Mouse (Mus musculus) naive thymus-derived CD4-positive, alpha-beta T cell, adult 2 months (primary cell): ENCODE measurements around the gene Erc2.

ENCODE experiments used
- DNase-seq: peaks from one replicate; pipeline ENCODE4 v3.0.0-alpha.2; 2011; ENCODE audit warnings: low read depth

Erc2 gene

DNA sequence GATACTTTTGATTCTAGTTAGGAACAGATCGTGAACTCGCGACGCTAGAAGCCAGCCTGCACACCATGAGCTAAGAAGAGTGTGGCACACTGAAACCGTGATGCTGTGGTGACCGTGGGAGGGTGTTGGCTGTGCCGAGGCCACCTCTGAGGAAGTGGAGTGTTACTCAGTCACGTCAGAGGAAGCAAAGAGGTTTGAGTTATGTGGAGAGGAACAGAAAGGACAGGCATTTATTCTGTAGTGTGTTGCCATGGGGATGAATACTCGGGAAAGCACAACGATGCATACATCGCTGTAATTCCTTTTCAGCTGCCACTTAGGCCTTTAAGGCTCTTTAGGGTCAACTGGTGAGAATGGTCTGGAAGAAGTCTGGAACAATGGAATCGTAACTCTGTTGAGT is 445.8 kb downstream of the Erc2 start:
- DNase-seq, result no peak

DNA sequence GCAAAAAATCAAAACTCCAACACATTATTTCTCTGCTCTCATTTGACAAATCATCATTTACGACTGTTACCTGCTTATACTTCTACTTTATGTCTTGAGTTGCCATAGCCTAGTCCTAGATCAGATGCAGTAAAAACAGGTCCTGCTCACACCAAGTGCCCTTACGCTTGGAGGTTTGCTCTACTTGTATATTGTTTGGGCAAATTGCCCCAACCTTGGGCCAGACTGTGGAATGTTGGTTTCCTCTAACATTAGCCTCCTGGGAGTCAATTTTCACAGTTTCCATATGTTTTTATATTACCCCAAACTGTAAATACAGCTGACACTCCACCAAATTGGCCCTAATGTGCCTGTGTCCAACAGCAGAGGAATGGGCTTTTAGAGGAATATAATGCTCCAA is 447.6 kb downstream of the Erc2 start:
- no peak for DNase-seq

DNA sequence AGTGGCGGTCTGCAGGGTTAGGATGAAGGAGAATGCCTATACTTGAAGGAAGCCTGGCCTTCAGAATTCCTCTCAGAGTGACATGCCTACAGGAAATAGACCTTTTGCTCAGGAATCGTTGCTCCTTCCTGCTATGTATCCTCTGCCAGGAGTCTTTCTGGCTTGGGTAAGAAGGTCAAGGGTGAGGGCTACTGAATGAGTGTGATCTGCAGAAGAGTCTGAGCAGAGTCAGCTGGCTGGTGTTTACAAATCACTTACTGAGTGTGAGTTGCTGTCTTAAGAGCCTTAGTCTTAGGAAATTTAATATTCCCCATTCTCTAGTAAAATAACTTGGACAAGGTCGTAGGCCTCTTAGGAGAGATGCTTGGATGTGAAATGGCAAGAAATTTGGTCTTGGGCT is 450.3 kb downstream of the Erc2 start:
- DNase-seq, result no peak

DNA sequence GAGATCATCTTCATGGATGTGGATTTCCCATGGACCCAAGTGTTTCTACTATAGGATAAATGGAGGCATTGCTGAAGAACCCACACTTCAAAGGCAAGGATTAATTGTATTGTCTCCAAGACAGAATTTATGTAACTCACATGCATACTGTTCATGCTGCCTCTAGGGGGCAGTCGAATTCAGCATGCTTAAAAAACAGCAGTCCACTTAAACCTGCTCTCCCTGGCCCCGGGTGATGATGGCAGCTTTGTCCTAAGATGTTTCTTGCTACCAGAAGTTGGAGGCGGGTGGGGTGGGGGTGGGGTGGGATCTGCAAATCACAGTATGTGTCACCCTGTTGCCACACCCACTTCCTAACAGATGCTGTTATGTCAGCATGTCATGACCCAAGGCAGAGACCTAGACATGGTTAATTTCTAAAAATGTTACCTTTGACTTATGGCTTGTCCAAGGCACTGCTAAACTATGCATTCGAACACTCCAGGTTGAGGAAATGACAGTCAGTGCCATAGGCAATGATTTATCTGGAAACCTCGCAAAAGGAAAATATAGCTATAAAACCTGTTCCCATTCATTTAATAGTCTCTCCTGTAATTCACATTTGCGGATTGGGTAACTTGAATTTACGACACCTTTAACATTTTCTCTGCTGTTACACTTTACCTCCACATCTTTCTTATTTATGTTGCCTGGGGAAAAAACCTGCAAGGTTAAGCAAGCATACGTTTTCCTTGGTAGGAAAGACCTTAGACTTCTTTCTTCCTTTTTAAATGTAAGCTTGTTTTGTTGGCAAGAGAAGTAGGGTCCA is 467.6 kb downstream of the Erc2 start:
- no peak for DNase-seq

DNA sequence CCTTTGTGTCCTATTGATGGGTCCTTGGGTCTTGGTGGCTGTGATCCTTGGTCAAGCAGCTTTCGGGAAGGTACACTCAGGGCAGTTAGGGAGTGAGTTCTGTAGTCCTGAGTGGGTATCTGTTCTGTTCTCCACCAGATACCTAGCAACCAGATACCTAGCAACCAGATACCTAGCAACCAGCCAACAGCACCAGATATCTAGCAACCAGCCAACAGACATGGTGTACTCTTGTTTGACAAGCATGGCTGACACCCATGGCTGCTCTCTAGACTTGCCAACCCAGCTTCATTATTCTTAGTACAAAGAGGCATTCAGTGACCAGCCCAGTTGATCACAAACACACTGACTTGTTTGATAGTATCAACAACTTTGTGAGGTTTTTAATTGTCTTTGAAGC is 469.1 kb downstream of the Erc2 start:
- DNase-seq, result no peak

DNA sequence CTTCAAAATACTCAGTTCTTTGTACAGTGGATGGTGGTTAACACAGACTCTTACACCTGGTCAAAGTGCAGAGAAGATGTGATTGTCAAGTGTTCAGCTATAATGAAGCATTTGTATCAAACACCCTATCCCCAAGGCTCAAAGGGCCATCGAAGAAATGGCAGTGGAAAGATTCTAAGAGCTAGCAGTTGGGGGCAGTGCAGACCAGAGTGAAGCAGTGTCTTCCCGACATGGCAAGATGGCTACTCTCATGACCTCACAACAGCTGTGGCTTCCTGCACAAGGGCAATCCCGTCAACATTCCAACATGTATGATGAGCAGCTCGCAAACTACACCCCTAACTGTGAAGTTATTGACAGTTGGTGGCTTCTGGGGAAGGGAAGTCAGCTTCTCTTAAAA is 471.0 kb downstream of the Erc2 start:
- no peak for DNase-seq

DNA sequence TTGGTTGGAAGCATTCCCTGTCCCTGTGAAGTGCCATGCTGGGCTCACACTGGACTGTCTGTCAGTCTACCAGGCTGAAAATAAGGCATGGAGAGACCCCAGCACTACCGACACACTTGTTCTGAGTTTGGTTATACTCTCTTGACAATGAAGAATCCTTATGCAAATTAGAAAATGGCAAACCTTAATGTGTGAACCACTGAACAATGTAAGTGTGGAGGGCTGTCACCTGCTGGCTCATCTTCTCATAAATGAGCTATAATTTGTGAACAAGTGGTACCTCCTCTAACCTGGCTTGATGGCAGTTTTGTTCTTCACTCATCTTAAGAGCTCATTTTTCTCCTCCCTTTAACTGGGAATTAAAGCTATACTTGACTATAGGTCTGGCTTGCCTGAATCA is 471.7 kb downstream of the Erc2 start:
- no peak for DNase-seq

DNA sequence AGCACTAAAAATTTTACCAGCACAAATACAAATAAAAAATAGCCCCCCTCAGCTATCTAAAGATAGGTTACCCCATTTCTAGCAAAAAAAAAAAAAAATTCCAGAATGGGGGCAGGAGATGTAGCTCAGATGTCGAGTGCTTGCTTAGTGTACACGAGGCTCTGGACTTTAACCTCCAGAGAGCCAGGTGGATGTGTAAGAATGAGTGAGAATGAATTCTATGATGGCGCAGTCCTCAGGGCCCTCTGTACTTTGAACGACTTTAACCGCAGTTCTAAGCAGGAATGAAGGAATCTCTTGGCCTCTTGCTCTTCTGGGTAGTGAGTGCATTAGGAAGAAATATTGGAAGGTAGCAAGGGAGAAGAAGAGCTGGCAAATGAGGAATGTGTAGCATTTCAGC is 476.9 kb downstream of the Erc2 start:
- DNase-seq, result no peak

DNA sequence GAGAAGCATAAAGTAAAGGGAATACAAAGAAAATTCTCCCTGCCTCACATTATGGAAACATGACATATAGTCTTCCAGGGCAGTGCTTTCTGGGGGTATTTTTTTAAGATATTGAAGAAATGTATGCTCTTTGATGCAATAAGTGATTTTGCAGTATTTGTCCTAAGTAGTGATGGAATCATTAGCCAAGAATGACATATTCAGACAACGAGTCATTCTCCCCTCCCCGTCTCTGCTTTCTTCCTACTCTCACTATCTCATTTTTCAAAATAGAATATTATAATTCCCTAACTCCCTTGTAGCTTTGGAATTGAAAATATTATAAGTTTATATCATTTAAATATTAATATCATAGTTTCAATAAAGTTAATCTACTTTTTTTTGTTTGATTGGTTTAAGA is 490.9 kb downstream of the Erc2 start:
- no peak for DNase-seq

DNA sequence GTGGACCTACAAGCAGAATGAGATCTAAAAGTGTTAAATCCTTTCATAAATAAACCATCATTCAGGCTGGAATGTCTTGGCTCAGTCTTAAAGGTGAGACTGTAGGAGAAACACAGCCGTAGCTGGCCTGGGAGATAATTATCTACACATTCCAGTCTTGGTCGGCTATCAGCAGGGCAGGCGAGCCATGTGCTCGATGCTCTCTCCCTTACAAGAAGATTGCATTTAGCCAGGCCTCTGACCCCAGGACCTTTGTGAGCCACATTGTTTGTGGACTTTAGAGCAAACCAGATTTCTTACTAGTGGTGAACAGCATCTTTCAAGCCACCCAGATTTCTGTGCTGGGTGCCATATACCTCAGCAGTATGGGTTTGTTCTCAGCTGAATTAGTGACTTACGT is 498.6 kb downstream of the Erc2 start:
- no peak for DNase-seq

DNA sequence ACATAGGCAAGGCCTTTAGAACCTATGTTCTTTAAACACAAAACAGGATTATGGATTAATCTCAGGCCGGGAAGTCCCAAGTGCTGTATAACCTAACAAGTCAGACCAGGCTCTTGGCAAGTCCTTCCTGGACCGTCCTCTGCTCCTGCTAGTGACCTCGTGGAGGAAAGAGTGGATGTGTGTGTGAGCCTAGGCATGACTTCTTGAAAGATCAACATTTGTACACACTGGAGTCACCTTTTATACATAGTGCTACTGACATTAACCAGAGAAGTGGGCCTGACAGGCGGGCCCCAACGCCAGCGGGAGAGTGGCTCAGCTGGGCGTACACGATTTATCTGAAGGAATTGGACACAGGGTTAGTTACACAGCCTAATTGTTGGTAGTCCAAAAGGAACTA is 504.6 kb downstream of the Erc2 start:
- no peak for DNase-seq

DNA sequence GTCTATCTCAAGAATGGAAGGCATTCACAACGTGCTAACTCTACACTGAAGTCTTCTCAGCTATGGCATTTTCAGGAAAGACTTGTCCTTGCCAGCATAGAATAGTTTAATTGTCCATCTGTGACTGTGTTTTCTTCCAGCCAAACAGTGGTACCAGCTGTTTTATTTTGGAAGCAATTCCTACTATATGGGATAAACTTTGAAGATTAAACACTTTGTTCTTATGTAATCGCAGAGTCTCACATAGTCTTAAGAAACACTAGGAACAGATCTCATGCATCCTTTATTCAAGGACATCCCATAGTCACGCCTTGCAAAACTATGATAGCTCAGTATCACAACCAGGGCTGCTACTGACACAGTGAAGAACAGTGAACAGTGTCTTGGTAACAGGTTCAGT is 506.8 kb downstream of the Erc2 start:
- no peak for DNase-seq

DNA sequence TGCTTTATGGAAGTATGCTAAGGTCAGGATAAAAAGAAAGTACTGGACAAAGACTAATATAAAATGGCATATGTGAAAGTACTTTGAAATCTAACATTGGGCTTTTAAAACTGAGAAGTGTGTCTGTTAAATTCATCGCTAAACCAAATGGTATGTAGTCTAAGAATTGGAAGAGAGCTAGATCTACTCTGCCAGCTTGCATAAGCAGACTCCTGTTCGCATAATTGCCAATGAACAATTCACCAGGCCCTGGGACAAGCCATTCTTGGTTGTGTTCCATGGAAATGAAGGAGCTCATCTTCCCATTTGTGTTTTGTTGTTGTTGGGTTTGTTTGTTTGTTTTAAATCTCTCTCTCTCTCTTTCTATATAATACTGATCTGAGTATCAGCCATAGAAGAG is 521.8 kb downstream of the Erc2 start:
- no peak for DNase-seq

DNA sequence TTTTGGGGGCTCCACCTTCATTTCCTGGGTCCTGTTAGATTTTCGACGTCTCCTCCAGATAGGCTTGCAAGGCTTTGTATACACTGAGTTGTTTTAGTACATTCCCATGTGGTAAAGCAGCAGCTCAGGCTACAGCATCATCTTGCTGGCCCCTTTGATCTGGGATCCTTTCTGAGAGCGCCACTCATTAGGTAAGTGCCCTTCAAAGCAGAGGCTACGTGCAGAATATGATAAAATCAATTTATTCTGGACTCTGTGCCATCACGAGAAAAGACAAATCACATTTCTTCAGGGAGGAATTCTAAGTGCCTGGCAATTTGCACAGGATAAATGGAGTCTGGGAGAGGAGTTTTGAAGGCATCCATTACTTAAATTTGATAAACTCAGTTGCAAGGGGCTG is 525.0 kb downstream of the Erc2 start:
- DNase-seq, result no peak

DNA sequence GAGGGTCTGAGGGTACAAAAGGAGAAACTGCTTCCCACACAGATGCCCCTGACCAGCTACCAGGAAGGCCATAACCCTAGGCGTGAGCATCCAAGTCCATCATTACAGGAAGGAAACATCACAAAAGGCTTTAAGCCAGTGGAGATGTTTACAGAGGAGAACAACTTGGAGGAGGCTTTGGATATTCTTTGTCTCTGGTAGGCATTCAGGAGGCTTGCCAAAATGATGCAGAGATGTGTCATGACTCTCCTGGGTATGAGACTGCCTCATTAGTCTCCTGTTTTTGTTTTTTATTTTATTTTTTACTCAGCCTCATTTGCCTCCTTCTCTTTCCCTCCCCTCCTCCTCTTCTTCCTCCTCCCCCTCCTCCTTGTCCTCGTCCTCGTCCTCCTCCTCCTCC is 528.7 kb downstream of the Erc2 start:
- no peak for DNase-seq

DNA sequence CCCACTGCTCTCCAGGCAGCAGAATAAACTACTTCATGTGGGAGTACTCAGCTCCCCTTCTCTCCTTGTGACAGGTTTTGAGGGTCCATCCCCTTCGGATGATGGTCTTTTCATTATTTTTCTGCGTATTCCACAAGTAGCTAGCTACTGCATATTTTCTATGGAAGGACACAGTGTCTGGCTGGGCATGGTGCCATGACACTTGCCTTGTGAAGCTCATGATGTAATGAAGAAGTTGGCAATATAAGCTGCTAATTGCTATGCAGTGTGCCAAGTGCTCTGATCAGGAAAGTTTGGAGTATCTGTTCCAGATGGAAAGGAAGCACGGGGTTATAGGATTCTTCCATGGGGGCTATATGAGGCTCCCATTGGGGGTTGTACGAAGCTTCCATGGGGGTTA is 533.5 kb downstream of the Erc2 start:
- DNase-seq, result no peak

DNA sequence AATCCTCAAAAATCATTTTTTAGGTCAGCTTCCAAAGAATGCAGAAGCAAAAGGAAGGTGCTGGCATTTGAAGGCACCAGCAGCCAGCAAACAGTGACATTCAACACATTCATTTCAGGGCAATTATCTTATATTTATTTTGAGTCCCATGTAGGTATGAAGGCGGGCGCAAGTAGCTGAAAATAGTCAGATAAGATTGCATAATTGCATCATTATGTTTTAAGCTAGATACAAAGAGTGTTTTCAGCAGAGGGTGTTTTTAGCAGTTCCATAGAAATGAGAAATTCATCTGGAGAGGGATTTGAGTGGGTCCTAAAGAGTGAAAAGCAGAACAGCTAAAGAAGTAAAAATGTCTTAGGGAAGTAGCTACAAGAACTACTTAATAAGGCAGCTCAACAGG is 538.6 kb downstream of the Erc2 start:
- no peak for DNase-seq

DNA sequence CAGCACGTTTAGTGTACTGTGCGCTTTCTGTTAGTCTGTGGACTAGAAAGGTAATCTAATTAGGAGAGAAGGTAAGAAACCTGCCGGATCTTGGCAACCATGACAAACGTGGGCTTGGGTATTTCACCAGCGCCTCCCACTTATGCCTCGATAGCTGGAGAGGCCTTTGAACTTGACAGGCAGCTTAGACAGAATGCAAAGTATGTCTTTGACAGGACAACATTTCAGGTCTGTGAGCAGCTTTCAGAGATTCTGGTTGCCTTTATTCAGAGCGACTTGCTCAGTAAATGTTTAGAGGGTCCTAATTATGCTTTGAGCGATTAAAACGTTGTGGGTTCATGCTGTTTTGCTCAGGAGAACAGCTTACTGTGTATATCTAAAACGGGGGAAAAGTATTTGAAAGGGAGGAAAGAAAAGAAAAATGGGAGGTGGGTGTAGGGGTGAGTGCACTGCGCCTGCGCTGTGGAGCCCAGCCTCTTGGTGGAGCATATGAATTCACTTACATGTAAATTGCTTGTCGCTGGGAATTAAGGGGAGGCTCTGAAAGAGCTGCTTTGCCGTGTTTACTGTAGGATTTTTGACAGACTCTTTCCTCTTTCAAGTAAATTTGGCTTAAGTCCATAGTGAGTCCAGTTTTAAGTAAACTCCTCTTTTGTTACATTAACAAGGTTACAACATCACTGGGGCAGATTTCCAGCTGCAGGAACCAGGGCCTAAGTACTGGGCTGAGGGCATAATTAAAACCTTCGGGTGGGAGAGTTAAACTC is 542.6 kb downstream of the Erc2 start:
- DNase-seq, result no peak

DNA sequence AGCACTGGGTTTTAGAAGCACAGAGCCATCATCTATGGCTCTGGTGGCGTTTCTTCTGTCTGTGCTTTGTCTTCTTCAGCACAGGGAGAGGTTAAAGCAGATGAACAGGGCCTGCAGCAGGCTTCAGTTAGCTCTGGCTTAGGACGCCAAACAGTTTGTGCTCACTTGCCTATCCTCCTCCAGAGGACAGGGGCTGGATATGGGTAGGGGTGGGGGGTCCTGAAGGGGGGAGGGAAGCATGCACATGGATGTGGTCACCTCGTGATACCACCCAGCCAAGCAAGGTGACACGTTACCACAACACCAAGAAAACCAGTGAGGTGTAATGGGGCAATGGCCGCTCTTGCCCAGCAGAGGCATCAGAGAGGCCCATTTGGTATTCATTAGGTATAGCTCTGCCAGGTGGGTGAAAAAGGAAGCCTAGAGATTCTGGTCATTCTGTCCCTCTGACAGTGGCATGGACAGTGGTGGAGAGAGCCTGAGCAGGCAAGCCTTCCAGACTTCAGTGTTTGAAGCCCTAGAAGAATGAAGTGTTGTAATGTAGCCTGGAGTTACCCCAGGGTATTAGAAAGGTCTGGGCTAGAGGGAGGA is 543.5 kb downstream of the Erc2 start:
- DNase-seq, result no peak

DNA sequence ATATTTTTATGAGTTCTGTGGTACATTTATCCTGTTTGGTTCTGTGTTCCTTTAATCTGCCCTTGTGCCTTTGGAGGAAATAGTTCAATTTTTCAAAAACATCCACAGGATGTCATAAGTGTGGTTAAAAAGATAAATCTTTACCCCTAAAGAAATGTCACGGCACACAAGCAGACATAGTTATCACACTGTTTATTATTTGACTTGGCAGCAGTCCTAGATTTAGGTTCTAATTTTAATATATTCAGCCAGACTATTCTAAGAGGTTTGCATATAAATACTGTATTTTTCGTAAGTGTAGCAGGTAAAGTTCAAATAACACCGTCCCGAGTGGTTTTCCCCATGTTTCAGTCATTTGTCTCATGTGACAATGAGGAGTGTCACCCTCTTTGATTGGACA is 548.5 kb downstream of the Erc2 start:
- DNase-seq, result no peak

DNA sequence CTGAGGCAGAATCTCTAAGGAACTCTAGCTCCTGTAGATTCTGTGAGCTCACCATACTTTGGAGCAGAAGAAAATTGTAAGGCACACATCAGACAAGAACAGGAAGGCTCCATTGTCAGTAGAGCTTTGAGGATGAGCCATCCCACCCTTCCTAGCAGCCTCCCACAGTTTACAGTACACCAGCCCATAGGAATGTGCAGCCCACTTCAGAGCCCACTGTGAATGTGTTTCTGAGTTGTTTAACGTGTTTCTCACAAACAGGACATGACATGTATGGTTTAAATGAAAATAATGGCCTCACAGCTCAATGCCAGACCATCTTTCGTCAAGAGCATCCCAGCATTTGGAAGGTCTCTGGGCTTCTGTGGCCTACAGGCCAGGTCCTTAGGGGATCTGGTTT is 549.1 kb downstream of the Erc2 start:
- no peak for DNase-seq

DNA sequence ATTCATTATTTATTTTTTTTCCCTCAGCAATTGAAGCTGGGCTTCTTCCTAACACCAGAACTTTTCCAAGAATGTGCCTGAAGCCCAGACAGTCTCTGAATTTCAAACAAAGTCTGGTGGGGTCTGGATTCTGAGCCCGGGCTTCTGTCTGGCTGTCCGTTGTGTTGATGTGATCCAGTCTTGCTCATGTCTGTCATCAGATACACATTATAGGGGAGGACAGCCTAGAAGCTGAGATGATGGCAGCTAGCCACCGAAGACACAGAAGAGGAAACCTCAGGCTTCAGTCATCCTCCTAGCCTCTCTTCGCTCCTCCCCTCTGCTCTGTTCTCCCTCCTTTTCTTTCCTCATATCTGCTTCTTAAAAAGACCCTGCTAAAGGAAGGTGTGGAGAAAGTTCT is 551.5 kb downstream of the Erc2 start:
- no peak for DNase-seq

DNA sequence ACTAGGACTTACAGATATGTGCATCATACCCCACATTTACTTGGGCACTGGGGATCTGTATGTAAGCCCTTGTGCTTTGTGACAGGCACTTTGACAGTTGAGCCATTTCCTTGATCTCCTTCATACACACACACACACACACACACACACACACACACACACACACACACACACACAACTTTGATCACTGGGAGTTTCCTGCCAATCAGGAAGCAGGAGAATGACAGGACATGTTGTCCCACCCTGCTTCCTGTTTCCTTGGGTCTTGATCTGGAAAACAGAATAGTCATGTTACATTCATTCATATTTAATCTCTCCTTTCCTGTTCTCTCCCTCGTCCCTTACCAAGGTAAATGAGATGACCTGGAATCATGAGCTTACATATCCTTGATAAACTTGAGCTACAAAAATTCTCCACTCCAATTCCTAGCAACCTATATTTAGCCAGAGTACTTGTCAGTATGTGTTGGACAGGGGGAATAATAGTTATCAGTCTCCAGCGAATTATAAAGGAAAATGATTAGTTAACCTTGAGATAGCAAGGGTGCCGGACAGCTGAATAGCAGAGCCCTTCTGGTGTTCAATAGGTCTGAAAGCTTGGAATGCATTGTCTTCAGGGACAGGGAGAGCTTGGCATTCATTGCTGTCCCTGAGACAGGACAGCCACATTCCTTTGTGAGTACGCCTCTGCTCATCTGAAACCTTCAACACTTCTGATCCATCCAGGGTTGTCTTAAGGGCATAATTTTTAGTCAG is 559.0 kb downstream of the Erc2 start:
- no peak for DNase-seq
